Mouse (Mus musculus) cerebellum, adult 2 months (tissue): Measurements from ENCODE around the gene Pir.

Source experiments
- CTCF ChIP-seq: fragments of 200-500 bp; IDR thresholded peaks from 2 replicates; pipeline ENCODE4 v1.5.1; 2011; ENCODE audit warnings: low read depth, mild to moderate bottlenecking, control low read depth, low read length, moderate library complexity, borderline replicate concordance; ENCODE audit not compliant: insufficient read depth
- POLR2A ChIP-seq: fragments of 200-500 bp; IDR thresholded peaks from 2 replicates; pipeline ENCODE4 v1.6.1; 2011; ENCODE audit warnings: low read length, control low read depth, borderline replicate concordance; ENCODE audit not compliant: insufficient read depth

GRCm38 (mm10) chrX:164374586-164374985 is 105.4 kb downstream of the Pir start:
- no peak for TF ChIP-seq POLR2A
- no peak for TF ChIP-seq CTCF
